Mouse (Mus musculus): Measurements from ENCODE around the gene Zfp42. TPM values are rescaled to one million over a fixed set of nuclear protein-coding genes. Genes with fewer than 3 reads are reported as not detected.
"Not testable (repeated sequence)": the region's sequence is repeated elsewhere in the genome, so short reads cannot be mapped to it uniquely, and the experiment has no call there.

The Zfp42 gene
- polyA plus RNA-seq (2015; fragmentation: Nextera tagmentation; extraction: Ambion mirVana) = not detected in 2 replicates

- WGBS = 42% methylated on average over 14 of the region's 14 CpGs
- no peak within 1 kb of the TSS for H3K4me2 ChIP-seq
- H3K27ac ChIP-seq (replicated peaks) = no peak within 1 kb of the TSS
- H3K9me3 ChIP-seq = no peaks in the 10 kb centered on the region
- H3K36me3 ChIP-seq = no peaks in the 10 kb centered on the region
- no peak for ATAC-seq (ENCODE audit: low FRiP score, low read depth)
- no peaks in the 10 kb centered on the region for H3K27me3 ChIP-seq
- no peak within 1 kb of the TSS for H3K4me3 ChIP-seq
- no peaks in the 10 kb centered on the region for H3K4me1 ChIP-seq (replicated peaks)
- no peak within 1 kb of the TSS for H3K9ac ChIP-seq
Observed at GRCm38 (mm10) chr8:43306896-43307295, at the start of gene Zfp42. Gene Zfp42, minus strand, starts transcription at chr8:43306980.

- Histone ChIP-seq H3K9ac (no peak overlapping the region), H3K27me3 (no peaks in the 10 kb centered on the region), H3K4me3 (no peak overlapping the region), H3K4me1 (replicated peaks) (no peaks in the 10 kb centered on the region), H3K4me2 (no peak overlapping the region), H3K36me3 (no peaks in the 10 kb centered on the region), H3K27ac (replicated peaks) (no peak overlapping the region), H3K9me3 (no peaks in the 10 kb centered on the region)
- 42% methylated on average over 12 of the region's 12 CpGs for WGBS
- peak; percentile 71 for ATAC-seq (ENCODE audit: low FRiP score, low read depth)
Observed at GRCm38 (mm10) chr8:43356069-43356770, 49.4 kb upstream of the Zfp42 start.

- H3K9ac ChIP-seq; H3K27ac ChIP-seq (replicated peaks); H3K4me2 ChIP-seq; H3K4me1 ChIP-seq (replicated peaks); H3K4me3 ChIP-seq; H3K9me3 ChIP-seq; ATAC-seq (ENCODE audit: low FRiP score, low read depth); H3K36me3 ChIP-seq; H3K27me3 ChIP-seq: not testable (repeated sequence)
Observed at GRCm38 (mm10) chr8:43352241-43352640, 45.5 kb upstream of the Zfp42 start.

GRCm38 (mm10) chr8:43338555-43338954 lies 31.8 kb upstream of the Zfp42 start:
- H3K9me3 ChIP-seq = no peaks in the 10 kb centered on the region
- WGBS = 82% methylated on average over 5 of the region's 5 CpGs
- H3K4me1 ChIP-seq (replicated peaks) = no peaks in the 10 kb centered on the region
- H3K4me2 ChIP-seq = no peak overlapping the region
- ATAC-seq (ENCODE audit: low FRiP score, low read depth) = no peak
- no peaks in the 10 kb centered on the region for H3K36me3 ChIP-seq
- no peaks in the 10 kb centered on the region for H3K27me3 ChIP-seq
- no peak overlapping the region for H3K9ac ChIP-seq
- H3K27ac ChIP-seq (replicated peaks) = no peak overlapping the region
- H3K4me3 ChIP-seq = no peak overlapping the region

- Histone ChIP-seq H3K36me3 (no peaks in the 10 kb centered on the region), H3K9me3 (no peaks in the 10 kb centered on the region), H3K27me3 (no peaks in the 10 kb centered on the region), H3K4me3 (no peak overlapping the region), H3K9ac (no peak overlapping the region), H3K4me2 (no peak overlapping the region), H3K27ac (replicated peaks) (no peak overlapping the region), H3K4me1 (replicated peaks) (no peaks in the 10 kb centered on the region)
- no peak for ATAC-seq (ENCODE audit: low FRiP score, low read depth)
- 63% methylated on average over 4 of the region's 4 CpGs for WGBS
Observed at GRCm38 (mm10) chr8:43333465-43333864, 26.7 kb upstream of the Zfp42 start.

- no peak overlapping the region for H3K9ac ChIP-seq
- no peak overlapping the region for H3K4me2 ChIP-seq
- H3K27ac ChIP-seq (replicated peaks) = no peak overlapping the region
- no peaks in the 10 kb centered on the region for H3K36me3 ChIP-seq
- no peak overlapping the region for H3K4me3 ChIP-seq
- no peaks in the 10 kb centered on the region for H3K27me3 ChIP-seq
- no peaks in the 10 kb centered on the region for H3K4me1 ChIP-seq (replicated peaks)
- no peak for ATAC-seq (ENCODE audit: low FRiP score, low read depth)
- no peaks in the 10 kb centered on the region for H3K9me3 ChIP-seq
- WGBS = 96% methylated on average over 7 of the region's 7 CpGs
Observed at GRCm38 (mm10) chr8:43331657-43332056, 24.9 kb upstream of the Zfp42 start.

GRCm38 (mm10) chr8:43329913-43330705 lies 23.3 kb upstream of the Zfp42 start:
- H3K36me3 ChIP-seq = no peaks in the 10 kb centered on the region
- H3K4me1 ChIP-seq (replicated peaks) = no peaks in the 10 kb centered on the region
- H3K4me3 ChIP-seq = no peak overlapping the region
- no peak for ATAC-seq (ENCODE audit: low FRiP score, low read depth)
- WGBS = 96% methylated on average over 21 of the region's 21 CpGs
- no peak overlapping the region for H3K9ac ChIP-seq
- no peaks in the 10 kb centered on the region for H3K27me3 ChIP-seq
- H3K4me2 ChIP-seq = no peak overlapping the region
- no peaks in the 10 kb centered on the region for H3K9me3 ChIP-seq
- H3K27ac ChIP-seq (replicated peaks) = no peak overlapping the region

- Histone ChIP-seq H3K27ac (replicated peaks) (no peak overlapping the region), H3K4me1 (replicated peaks) (no peaks in the 10 kb centered on the region), H3K4me3 (no peak overlapping the region), H3K4me2 (no peak overlapping the region), H3K36me3 (no peaks in the 10 kb centered on the region), H3K9ac (no peak overlapping the region), H3K27me3 (no peaks in the 10 kb centered on the region), H3K9me3 (no peaks in the 10 kb centered on the region)
- ATAC-seq (ENCODE audit: low FRiP score, low read depth) = no peak
- 83% methylated on average over 10 of the region's 10 CpGs for WGBS
Observed at GRCm38 (mm10) chr8:43328666-43329065, 21.9 kb upstream of the Zfp42 start.

GRCm38 (mm10) chr8:43320771-43321170 lies 14.0 kb upstream of the Zfp42 start:
- WGBS = 87% methylated on average over 5 of the region's 5 CpGs
- Histone ChIP-seq H3K36me3 (no peaks in the 10 kb centered on the region), H3K27ac (replicated peaks) (no peak overlapping the region), H3K4me2 (no peak overlapping the region), H3K4me3 (no peak overlapping the region), H3K4me1 (replicated peaks) (no peaks in the 10 kb centered on the region), H3K9me3 (no peaks in the 10 kb centered on the region), H3K27me3 (no peaks in the 10 kb centered on the region), H3K9ac (no peak overlapping the region)
- no peak for ATAC-seq (ENCODE audit: low FRiP score, low read depth)

- no peaks in the 10 kb centered on the region for H3K36me3 ChIP-seq
- no peaks in the 10 kb centered on the region for H3K27me3 ChIP-seq
- no peak overlapping the region for H3K9ac ChIP-seq
- H3K4me2 ChIP-seq = no peak overlapping the region
- H3K9me3 ChIP-seq = no peaks in the 10 kb centered on the region
- WGBS = 88% methylated on average over 2 of the region's 2 CpGs
- no peak for ATAC-seq (ENCODE audit: low FRiP score, low read depth)
- H3K4me1 ChIP-seq (replicated peaks) = no peaks in the 10 kb centered on the region
- no peak overlapping the region for H3K27ac ChIP-seq (replicated peaks)
- no peak overlapping the region for H3K4me3 ChIP-seq
Observed at GRCm38 (mm10) chr8:43308213-43308612, 1.4 kb upstream of the Zfp42 start.

- Histone ChIP-seq H3K9me3 (no peaks in the 10 kb centered on the region), H3K36me3 (no peaks in the 10 kb centered on the region), H3K9ac (no peak overlapping the region), H3K4me3 (no peak overlapping the region), H3K4me1 (replicated peaks) (no peaks in the 10 kb centered on the region), H3K4me2 (no peak overlapping the region), H3K27ac (replicated peaks) (no peak overlapping the region), H3K27me3 (no peaks in the 10 kb centered on the region)
- WGBS = 97% methylated on average over 14 of the region's 14 CpGs
- ATAC-seq (ENCODE audit: low FRiP score, low read depth) = no peak
Observed at GRCm38 (mm10) chr8:43305676-43306075, 1.1 kb downstream of the Zfp42 start.

GRCm38 (mm10) chr8:43299796-43300195 lies 7.0 kb downstream of the Zfp42 start:
- H3K4me2 ChIP-seq = no peak overlapping the region
- no peaks in the 10 kb centered on the region for H3K36me3 ChIP-seq
- 71% methylated on average over 5 of the region's 5 CpGs for WGBS

More at GRCm38 (mm10) chr8:43299796-43300195, 7.0 kb downstream of the Zfp42 start:
- Histone ChIP-seq H3K27ac (replicated peaks) (no peak overlapping the region), H3K9me3 (no peaks in the 10 kb centered on the region), H3K4me3 (no peak overlapping the region), H3K9ac (no peak overlapping the region), H3K4me1 (replicated peaks) (no peaks in the 10 kb centered on the region), H3K27me3 (no peaks in the 10 kb centered on the region)
- ATAC-seq (ENCODE audit: low FRiP score, low read depth) = no peak
